Mouse (Mus musculus): Measurements from ENCODE around the gene Tns1. TPM values are rescaled to one million over a fixed set of nuclear protein-coding genes. Genes with fewer than 3 reads are reported as not detected.

Gene Tns1
- total and polyA plus RNA-seq, 3 experiments, result 0.11 TPM; not detected in 2

DNA sequence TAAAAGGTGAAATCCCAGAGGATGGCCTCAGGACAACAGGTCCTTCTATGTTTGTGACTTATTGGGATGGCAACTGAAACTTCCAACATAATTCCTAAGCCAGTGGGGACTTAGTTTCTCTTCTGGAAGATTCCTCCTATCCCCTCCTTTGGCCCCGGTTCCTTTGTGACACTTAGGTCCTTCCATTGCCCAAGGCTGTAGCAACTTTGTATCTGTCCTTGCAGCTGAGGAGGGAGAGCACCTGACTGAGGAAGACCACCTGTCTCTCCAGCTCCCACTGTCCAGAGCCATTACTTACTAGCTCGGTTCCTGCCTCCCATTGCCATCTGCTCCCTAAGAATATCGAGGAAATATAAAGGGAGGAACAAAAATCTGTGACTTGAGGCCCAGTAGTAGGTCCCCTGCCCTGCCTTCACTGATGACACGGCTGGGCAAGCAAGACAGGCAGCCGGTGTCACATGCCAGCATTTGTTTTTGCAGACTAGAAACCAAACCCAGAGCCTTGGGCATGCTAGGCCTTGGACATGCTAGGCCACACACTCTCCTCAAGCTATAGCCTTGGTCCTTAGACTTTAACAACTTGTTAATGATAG, 160.0 kb downstream of the Tns1 start:
- Histone ChIP-seq H3K9ac (ENCODE audit: control insufficient read depth, low read depth, low read length, poor library complexity, severe bottlenecking) (no peak overlapping the region), H3K9me3 (replicated peaks; ENCODE audit: insufficient read depth, low read length) (no peaks in the 10 kb centered on the region), H3K4me1 (ENCODE audit: control insufficient read depth in 1 of 2, insufficient read depth in 2 of 2, low read length in 2 of 2) (no peaks in the 10 kb centered on the region), H3K4me3 (ENCODE audit: control insufficient read depth in 1 of 2, insufficient read depth in 1 of 2, low read depth in 2 of 2, low read length in 2 of 2) (no peak overlapping the region), H3K27me3 (ENCODE audit: control insufficient read depth in 1 of 2, insufficient read depth in 2 of 2, low read length in 2 of 2) (no peaks in the 10 kb centered on the region), H3K36me3 (ENCODE audit: control insufficient read depth in 1 of 2, insufficient read depth in 2 of 2, low read length in 2 of 2) (no peaks in the 10 kb centered on the region), H3K27ac (ENCODE audit: control insufficient read depth, low read depth, low read length) (no peak overlapping the region), H3K79me2 (ENCODE audit: control insufficient read depth, insufficient read depth, low read length, poor library complexity) (no peaks in the 10 kb centered on the region)
- no peak for DNase-seq (ENCODE audit: low read depth, low spot score)
- no peak for TF ChIP-seq POLR2A (IDR thresholded peaks at IDR 0.05; ENCODE audit: control insufficient read depth in 1 of 2, insufficient read depth in 1 of 2, low read depth in 1 of 2, low read length in 2 of 2, poor library complexity in 1 of 2)
- TF ChIP-seq MYC (IDR thresholded peaks at IDR 0.05; ENCODE audit: low read depth, low read length), result no peak
- no peak for TF ChIP-seq JUND (IDR thresholded peaks at IDR 0.05; ENCODE audit: low read depth, low read length)
- no peak for TF ChIP-seq ZNF384 (IDR thresholded peaks at IDR 0.05; ENCODE audit: low read depth, low read length)
- no peak for TF ChIP-seq BHLHE40 (IDR thresholded peaks at IDR 0.05; ENCODE audit: borderline replicate concordance, low read depth, low read length)
- no peak for TF ChIP-seq SIN3A (IDR thresholded peaks at IDR 0.05; ENCODE audit: low read length)
- no peak for TF ChIP-seq TAL1 (IDR thresholded peaks at IDR 0.05; ENCODE audit: low read length)
- TF ChIP-seq ZKSCAN1 (IDR thresholded peaks at IDR 0.05; ENCODE audit: low read depth, low read length), result no peak
- no peak for TF ChIP-seq MAX (IDR thresholded peaks at IDR 0.05; ENCODE audit: low read length)
- no peak for TF ChIP-seq MAZ (IDR thresholded peaks at IDR 0.05; ENCODE audit: low read depth, low read length)
- no peak for TF ChIP-seq KAT2A (conservative IDR thresholded peaks at IDR 0.05; ENCODE audit: low read depth, low read length)
- TF ChIP-seq CHD2 (IDR thresholded peaks at IDR 0.05; ENCODE audit: low read length), result no peak
- TF ChIP-seq GABPA (IDR thresholded peaks at IDR 0.05; ENCODE audit: low read depth, low read length), result no peak
- no peak for TF ChIP-seq NRF1 (IDR thresholded peaks at IDR 0.05; ENCODE audit: insufficient read depth, low read depth, low read length, poor library complexity, severe bottlenecking)
- TF ChIP-seq UBTF (IDR thresholded peaks at IDR 0.05; ENCODE audit: borderline replicate concordance, insufficient read depth, low read depth, low read length), result no peak

DNA sequence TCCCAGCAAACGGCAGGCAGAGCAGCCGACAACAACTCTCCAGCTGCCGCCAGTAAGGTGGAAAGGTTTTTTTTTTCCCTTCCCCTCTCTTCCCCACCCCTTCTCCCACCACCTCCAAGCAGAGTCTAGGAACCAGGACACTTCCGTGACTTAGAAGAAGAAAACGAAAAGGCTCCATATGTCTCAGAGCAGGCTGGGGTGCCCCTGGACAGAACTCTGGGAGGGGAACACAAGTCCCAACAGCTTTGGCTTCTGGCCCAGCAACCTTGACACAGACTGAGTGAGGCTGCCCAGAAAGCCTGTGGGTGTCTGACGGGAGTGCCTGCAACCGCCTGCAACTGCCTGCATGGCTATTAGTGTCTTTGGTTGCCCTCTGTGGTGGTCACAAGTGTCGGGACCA, 160.6 kb downstream of the Tns1 start:
- no peak for DNase-seq (ENCODE audit: low read depth, low spot score)
- H3K27ac ChIP-seq (ENCODE audit: control insufficient read depth, low read depth, low read length), result no peak overlapping the region
- H3K9ac ChIP-seq (ENCODE audit: control insufficient read depth, low read depth, low read length, poor library complexity, severe bottlenecking), result no peak overlapping the region

More for the DNA sequence above, 160.6 kb downstream of the Tns1 start:
- Histone ChIP-seq H3K4me3 (ENCODE audit: control insufficient read depth in 1 of 2, insufficient read depth in 1 of 2, low read depth in 2 of 2, low read length in 2 of 2) (no peak overlapping the region), H3K27me3 (ENCODE audit: control insufficient read depth in 1 of 2, insufficient read depth in 2 of 2, low read length in 2 of 2) (no peaks in the 10 kb centered on the region), H3K4me1 (ENCODE audit: control insufficient read depth in 1 of 2, insufficient read depth in 2 of 2, low read length in 2 of 2) (no peaks in the 10 kb centered on the region), H3K79me2 (ENCODE audit: control insufficient read depth, insufficient read depth, low read length, poor library complexity) (no peaks in the 10 kb centered on the region), H3K9me3 (replicated peaks; ENCODE audit: insufficient read depth, low read length) (no peaks in the 10 kb centered on the region), H3K36me3 (ENCODE audit: control insufficient read depth in 1 of 2, insufficient read depth in 2 of 2, low read length in 2 of 2) (no peaks in the 10 kb centered on the region)
- TF ChIP-seq UBTF (IDR thresholded peaks at IDR 0.05; ENCODE audit: borderline replicate concordance, insufficient read depth, low read depth, low read length) (no peak), ETS1 (IDR thresholded peaks at IDR 0.05; ENCODE audit: low read depth, low read length) (no peak)
